Mouse (Mus musculus) layer of hippocampus, adult 9-10 months (tissue): ENCODE results near the gene Zfp937.
"Not testable (repeated sequence)": the region's sequence is repeated elsewhere in the genome, so short reads cannot be mapped to it uniquely, and the experiment has no call there.

Source experiments
- DNase-seq: peaks from one replicate; pipeline ENCODE4 v3.0.0; 2022; ENCODE audit warnings: low spot score

The Zfp937 gene

GRCm38 (mm10) chr2:150217600-150218362 is at the start of gene Zfp937:
Gene Zfp937, plus strand, starts transcription at chr2:150218073.
- peak; percentile 79 for DNase-seq

- no peak for DNase-seq
Measured at GRCm38 (mm10) chr2:150173833-150174232, 44.0 kb upstream of the Zfp937 start.

GRCm38 (mm10) chr2:150179579-150179978 is 38.3 kb upstream of the Zfp937 start, which contains the start of gene Gm10770:
Gene Gm10770, minus strand, starts transcription at chr2:150179679.
- not testable (repeated sequence) for DNase-seq

- not testable (repeated sequence) for DNase-seq
Measured at GRCm38 (mm10) chr2:150181046-150181445, 36.8 kb upstream of the Zfp937 start.

GRCm38 (mm10) chr2:150181570-150181999 is 36.3 kb upstream of the Zfp937 start, which contains the start of gene Gm14139:
Gene Gm14139, plus strand, starts transcription at chr2:150181755.
- DNase-seq = not testable (repeated sequence)

GRCm38 (mm10) chr2:150218363-150218725 is 471 bp downstream of the Zfp937 start:
- not testable (repeated sequence) for DNase-seq

- DNase-seq = not testable (repeated sequence)
Measured at GRCm38 (mm10) chr2:150223263-150223662, 5.4 kb downstream of the Zfp937 start.

- DNase-seq = no peak
Measured at GRCm38 (mm10) chr2:150243211-150243610, 25.3 kb downstream of the Zfp937 start.

GRCm38 (mm10) chr2:150255491-150255890 is 37.6 kb downstream of the Zfp937 start, which contains the start of gene Gm21994:
Gene Gm21994, minus strand, starts transcription at chr2:150255591.
- DNase-seq = not testable (repeated sequence)

- not testable (repeated sequence) for DNase-seq
Measured at GRCm38 (mm10) chr2:150256861-150257260, 39.0 kb downstream of the Zfp937 start.

- DNase-seq = not testable (repeated sequence)
Measured at GRCm38 (mm10) chr2:150257291-150257690, 39.4 kb downstream of the Zfp937 start, which contains the start of gene Gm14124. Gene Gm14124, plus strand, starts transcription at chr2:150257517.
